Mouse (Mus musculus): Measurements from ENCODE around the gene Pyroxd2.
A peak's percentile ranks its signal among the peaks of the same experiment; 100 is the strongest.

Pyroxd2 gene

DNA sequence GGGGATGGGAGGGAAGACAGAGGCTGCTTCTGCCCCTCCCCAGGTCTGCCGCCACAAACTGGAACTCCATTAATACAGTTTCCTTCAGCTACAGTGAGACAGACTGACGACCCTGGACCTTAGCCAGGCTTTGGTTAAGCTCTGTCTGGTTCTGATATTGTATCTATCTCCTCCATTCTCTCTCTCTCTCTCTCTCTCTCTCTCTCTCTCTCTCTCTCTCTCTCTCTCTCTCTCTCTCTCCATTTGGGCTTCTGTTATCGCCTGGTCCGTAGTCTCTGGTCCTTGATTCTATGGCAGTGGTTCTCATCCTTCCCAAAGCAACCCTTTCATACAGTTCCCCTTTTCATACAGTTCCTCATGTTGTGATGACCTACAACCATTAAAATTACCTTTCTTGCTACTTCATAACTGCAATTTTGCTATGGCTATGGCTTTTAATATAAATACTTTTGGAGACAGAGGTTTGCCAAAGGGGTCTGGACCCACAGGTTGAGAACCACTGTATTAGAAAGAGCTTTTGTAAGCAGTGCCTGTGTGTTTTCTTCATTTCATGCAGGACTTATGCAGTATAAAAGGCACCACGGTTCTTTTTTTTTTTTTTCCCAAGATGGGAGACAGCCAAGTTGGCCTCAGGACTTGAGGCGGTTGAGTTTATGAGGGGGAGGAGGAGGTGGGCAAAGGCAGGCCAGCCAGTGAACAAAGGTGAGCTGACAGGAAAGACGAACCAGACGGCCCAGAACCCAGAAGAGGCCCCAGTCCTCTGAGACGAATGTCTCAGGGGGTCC lies 7.3 kb downstream of the Pyroxd2 start:
- DNase-seq (ENCODE audit: low read depth) = no peak

DNA sequence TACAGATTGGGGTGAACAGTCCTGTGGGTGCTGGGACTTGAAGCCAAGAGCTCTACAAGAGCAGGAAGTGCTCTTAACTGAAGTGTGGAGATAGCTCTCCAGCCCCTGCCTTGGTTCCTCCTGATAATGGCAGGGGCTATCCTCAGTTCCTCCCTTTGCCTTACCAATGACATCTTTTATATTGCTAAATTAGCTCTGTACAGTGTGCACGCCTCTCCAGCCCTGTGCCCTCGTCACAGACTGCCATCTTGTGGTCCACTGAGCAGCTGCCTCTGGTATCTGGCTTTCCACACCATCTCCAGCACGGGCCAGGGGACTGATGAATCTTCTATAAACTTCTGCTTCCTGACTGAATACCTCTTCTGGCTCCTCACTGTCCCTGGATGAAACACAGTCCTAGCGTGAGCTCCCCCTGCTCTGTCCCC lies 8.4 kb downstream of the Pyroxd2 start:
- peak; percentile 65 for DNase-seq (ENCODE audit: low read depth)

DNA sequence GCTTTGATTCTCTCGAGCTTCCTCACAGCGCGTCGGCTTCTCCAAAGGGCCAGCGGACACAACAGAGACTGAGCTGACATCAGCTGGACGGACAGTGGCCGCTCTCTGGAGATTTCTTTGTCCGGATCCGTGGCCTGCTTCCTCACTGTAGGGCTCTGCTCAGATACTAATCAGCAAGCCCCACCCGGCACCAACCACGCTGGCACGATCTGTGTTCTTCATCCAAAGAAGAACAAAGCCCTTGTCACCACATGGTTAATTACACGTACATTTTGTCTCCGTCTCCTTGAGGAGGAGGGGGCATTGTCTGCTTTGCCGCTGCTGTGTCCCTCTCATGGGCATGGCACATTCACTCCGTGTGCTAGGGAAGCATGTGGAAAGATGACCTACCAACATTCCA lies 9.3 kb downstream of the Pyroxd2 start:
- no peak for DNase-seq (ENCODE audit: low read depth)

DNA sequence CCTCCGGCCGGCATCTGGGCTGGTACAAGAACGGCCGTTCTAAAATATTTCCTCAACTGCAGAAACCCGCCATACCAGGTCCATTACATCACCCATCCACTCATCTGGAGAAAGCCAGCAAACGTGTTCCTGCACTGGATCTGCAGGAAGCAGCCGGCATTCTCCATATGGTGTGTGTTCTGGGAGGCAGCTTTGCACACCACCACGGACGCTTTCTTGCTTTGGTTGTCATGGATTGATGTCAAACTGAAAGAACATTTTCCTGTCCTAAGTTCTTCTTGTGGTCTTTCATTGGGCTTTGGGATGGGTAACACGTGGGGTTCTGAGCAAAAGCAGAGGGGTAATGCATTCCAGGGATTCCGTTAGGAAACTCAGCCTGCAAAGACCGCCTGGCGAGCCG lies 10.7 kb downstream of the Pyroxd2 start:
- DNase-seq (ENCODE audit: low read depth) = no peak

DNA sequence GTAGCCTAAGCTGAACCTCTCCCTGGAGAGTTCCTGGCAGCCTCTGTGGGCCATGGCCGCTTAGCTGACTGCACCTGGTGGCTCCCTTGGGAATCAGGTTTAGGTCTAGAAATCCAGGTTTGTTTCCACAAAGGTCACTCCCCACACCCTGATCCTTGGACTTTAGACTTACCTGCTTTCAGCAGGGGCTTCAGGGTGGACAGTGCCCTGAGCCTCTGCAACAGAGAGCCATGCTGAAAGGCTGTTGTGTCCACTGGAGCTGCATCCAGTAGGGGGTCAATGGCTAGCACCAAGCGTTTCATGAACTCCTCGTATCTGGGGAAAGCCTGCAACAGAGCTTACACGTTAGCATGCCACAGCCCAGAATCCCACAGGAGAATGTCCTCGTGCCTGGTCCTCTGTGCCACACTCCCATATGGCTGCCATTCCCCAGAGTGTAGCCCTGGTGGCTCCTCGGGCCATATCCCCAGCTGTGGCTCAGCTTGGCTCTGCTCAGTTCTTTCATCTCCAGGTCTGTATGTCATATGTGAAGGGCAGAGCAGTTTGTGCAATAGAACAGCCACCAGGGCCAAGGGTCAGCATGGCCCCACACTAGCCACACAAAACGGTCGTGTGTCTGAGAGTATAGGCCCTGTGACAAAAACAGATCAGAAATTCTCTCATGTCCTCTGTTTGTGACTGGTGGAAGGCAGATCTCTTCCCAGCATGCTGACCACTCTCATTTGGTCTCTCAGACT lies 12.2 kb downstream of the Pyroxd2 start:
- DNase-seq (ENCODE audit: low read depth) = no peak

DNA sequence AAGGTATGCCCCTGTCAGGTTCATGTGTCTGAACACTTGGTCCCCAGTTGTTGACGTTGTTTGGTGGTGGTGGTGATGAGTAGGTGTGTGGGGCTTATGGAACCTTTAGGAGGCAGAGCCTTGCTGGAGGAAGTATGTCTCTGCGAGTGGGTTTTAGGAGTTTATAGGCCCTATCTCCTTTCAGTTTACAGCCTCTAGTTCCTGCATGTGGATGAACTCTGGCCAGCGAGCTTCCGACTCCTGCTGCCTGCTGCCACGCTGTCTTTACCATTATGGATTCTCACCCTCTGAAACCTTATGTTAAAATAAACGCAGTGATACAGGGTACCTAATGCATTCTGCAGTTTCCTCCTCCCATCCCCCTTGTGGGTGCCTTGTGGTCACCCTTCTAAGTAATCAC lies 12.8 kb downstream of the Pyroxd2 start:
- no peak for DNase-seq (ENCODE audit: low read depth)

DNA sequence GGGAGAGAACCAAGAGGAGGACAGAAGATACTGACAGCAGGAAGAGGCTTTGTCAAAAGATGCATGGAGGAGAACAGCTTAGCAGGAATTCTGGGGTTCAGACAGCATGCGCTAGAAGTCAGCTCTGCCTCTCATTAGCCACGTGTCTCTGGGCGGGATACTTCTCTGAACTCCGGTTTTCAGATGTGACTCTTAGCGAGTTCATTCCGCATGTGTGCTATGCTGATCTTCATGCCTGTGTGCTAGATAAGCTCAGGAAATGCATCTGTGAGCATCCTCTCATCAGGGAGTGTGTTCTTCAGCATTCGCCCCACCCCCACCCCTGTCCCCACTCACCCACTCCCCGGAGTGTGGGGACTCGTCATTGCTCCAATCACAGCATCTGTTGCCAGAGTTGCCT lies 14.8 kb downstream of the Pyroxd2 start:
- DNase-seq (ENCODE audit: low read depth) = no peak

DNA sequence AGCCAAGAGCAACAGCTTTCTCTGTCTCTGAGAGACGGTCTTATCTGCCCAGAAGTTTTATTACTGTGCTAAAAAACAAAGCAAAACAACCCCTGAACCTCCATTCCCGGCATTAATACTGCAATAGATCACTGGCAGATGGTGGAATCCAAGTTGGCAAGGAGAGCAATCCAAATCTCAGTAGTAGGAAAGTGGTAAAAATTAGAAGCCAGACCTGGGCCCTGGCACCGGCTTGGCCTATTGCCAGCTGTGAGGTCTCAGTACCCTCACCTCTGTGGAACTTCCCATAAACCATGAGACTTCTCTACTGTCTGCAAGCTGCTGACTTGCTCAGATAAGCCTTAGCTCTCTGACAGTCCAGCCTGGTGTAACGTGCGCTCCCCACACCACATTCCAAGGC lies 17.6 kb downstream of the Pyroxd2 start:
- DNase-seq (ENCODE audit: low read depth) = no peak

DNA sequence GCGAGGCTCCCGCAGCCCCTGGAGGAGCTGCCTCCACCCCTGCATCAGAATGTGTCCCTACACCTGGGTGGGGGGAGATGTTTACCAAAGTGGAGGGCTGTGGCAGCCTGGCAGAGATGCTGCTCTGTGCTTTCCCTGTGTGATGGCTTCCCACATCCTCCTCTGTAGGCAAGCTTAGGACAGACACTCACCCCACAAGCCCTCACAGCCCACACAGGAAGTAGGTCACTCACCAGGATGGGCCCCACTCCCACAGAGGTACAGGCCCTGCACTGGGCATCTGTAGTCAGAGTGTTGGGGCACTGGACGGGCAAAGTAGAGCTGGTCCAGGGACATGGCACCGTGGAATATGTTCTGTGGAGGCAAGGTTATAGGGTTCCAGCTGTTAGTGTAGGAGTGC lies 25.2 kb downstream of the Pyroxd2 start:
- DNase-seq (ENCODE audit: low read depth) = no peak

DNA sequence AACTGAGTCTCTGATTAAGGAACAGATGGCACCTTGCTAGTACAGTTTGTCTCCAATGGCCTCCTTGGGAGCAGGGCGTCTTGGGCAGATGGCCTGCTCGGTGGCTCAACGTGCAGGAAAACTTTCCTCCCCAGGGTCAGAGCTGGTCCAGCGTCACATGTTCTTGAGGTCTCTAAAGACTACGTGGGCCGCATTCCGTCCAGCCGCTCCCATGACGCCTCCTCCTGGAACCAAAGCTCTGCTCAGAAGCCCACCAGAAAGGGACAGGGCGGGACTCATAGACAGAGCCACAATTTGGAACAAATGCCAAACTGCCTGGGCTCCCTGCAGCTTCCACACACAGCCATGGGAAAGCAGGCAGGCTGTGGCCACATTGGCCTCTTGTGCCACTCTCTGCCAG lies 25.8 kb downstream of the Pyroxd2 start:
- DNase-seq (ENCODE audit: low read depth) = no peak

DNA sequence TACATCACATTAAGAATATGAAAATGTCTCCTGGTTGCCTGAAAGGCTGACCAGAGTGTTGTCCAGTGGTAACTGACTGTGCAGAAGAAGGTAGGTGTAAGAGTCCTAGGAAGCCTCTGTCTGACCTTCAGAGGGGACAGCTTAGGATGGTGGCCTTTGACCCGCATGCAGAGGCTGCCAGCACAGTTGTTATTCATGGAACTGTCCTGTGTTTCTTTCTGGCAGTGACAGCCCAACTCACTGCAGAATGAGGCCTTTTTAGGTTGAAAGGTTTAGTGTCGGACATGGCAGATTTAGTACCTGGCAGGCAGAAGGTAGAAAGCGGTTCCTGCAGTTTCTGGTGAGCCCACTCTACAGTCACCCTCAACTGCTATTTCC lies 26.6 kb downstream of the Pyroxd2 start:
- no peak for DNase-seq (ENCODE audit: low read depth)

DNA sequence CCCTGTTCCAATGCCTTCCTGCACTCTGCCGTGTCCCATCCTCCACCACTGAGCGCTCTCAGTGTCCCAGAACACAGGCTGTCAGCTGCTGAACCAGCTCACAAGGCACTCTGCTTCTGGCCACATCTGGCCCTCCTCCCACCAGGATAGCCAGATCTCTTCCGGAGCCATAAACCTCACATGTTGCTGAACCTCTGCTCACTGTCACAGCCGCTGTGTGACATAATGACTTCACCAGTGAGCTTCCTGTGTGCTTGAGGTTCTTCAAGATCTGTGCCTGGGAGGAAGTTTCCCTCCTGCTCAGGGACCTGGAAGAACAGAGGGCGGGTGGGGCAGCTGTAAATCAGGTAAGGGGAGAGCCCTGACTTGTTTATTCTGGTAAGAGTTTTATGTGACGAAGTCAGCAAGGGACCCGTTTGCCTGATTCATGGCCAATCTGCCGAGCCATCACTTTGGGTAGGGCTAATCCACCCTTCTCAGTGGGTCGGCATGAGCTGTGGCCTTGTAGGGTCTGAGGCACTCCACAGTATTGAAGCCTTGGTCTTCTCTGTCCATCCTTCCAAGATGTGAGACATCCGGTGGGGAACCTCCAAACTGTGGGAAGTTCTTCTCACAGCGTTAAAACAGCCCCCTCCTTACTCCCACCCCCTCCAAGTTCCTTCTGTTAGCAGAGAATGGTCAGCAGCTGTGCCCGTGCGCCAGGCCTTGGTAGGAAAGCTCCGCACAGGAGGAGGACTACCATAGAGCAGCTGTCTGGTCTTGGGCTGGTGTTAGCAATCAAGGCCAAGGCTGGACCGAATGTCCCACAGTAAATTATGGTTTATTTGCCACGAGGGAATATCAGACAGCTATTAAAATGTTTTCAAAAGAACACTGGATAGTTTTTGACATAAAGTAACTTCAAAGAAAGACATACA lies 27.3 kb downstream of the Pyroxd2 start:
- no peak for DNase-seq (ENCODE audit: low read depth)

DNA sequence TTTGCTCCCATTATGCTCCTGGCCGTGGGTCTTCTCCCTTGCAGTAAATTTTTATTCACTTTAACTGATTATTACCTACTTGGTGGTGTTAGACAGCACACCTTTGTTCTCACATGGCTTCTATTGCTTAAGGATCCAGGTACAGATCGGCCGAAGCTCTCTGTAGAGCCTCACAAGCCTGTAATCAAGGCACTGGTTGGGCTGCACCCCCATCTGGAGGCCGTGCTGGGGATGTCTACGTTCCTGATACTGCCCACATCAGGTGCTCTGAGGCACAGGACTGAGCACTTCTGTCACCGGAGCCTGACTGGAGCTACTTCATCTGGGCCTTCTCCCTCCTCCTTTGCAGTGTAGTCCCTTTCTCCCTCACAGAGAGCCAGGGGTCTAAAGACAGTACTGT lies 29.3 kb downstream of the Pyroxd2 start:
- no peak for DNase-seq (ENCODE audit: low read depth)

DNA sequence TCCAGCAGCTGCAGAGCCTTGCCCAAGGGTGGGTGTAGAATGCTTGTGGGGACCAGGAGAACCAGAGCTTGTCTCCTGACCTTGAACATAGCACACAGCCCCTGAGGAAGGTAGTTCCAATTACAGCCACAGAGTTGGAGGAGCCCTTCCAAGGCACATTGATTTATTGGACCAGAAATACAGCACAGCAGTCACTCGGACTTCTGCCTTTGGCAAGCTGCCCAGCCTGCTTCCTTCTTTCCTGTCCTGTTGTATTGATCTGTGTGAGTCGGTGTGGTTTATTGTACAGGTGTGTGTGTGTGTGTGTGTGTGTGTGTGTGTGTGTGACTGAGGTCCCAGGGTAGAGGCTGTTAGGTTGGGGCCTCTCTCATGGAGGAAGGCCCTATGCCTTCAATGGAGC lies 30.1 kb downstream of the Pyroxd2 start:
- DNase-seq (ENCODE audit: low read depth) = no peak

DNA sequence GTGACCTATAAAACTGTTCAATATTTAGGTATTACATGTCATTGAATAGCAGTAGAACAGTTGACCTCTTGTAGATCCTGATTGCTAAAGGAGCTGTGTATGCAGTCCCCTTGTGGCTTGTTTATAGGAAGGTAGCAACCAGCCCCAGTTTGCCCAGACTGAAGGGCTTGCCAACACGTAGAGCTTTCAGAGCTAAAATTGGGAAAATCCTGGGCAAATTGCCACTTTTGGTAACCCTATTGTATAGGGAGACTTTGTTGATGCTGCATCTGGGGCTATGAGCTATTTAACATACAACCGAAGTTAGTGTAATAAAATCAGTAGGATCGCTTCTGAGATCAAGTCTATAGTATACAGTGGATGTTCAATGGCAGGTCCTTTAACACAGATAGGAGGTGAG lies 34.5 kb downstream of the Pyroxd2 start:
- no peak for DNase-seq (ENCODE audit: low read depth)

DNA sequence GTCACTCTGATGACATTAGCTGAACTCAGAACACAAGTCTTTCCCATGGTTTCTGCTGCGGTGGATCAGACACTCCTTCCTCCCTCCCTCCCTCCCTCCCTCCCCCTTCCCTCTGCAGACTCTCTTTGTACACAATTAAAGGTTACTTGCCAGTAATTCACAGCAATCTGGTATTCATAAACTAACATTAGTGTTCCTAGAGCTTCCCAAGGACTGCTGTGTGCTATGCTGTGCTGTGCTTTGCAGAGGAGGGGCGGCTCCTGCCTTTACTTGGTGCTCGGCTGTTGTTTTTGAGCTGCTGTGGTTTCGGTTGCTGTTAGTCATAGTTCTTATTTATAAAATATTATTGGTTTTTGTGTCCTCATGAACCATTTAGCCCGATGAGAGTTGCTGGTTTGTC lies 34.9 kb downstream of the Pyroxd2 start:
- DNase-seq (ENCODE audit: low read depth) = no peak

DNA sequence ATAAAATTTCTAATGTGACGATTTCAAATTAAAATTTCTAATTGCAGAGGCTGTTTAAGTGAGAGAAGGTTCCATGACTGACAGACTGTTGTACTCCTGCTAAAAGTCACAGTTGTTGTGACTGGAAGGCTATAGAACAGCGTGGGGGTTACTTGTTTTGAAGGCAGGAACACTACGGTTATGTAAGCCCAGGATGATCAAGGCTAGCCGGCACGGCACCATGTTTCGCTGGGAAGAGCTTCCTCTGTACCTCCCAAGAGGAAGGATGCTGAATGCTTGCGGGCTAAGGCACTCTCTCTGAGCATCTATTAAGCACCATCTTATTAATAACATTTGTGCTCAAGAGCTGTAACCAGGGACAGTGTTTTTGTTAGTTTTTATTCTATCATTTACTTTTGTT lies 36.1 kb downstream of the Pyroxd2 start:
- DNase-seq (ENCODE audit: low read depth) = no peak

DNA sequence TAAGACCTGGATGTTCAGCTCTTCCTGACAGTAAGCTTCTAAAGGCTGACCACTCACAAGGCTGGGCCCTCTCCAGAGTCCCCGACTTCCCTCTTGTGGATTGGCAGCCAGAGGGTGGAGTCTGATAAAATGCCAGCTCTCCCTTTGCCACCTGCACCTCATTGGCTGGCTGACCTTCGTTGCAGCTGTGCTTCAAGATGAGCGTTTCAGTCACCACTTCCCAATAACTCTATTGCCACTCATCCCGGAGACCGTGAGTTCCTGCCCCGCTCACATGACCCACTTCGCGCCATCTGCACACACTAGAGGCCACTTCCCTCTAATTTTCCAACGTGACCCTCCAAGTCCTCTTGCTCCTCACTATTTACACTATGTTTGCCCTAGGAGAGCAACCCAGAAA lies 38.8 kb downstream of the Pyroxd2 start:
- no peak for DNase-seq (ENCODE audit: low read depth)

DNA sequence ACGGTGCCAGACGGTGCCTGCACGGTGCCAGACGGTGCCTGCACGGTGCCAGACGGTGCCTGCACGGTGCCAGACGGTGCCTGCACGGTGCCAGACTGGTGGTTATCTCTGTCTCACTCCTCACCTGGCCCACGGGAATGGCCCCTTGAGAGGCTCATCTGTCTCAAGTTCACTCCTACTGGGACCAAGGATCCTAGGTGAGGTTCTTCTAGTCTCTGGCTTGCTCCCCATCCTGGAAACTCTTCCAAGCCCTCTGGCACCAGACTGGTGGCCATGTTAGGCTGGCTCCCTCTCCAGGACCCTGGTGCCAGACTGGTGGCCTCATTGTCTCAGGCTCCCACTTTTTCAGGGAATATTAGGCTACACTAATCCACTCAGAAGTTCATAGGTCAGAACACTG lies 53.1 kb downstream of the Pyroxd2 start:
- no peak for DNase-seq (ENCODE audit: low read depth)

DNA sequence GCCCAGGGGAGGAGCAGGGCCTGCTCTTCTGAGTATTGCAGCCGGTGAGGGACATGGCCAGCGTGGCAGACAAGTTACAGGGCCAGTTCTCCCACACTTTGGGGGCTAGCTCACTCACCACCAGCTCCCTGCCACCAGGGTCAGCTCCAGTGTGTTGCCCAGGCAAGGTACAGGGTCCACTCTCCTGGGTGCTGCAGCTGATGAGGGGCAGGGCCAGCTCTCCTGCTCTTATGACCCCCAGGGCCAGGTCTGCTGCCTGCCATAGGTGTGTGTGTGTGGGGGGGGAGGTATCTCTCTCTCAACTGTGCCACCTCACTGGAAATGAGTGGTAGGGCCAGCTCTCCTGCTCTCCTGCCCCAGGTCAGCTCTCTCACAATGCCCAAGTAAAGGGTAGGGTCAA lies 54.0 kb downstream of the Pyroxd2 start:
- DNase-seq (ENCODE audit: low read depth) = no peak

DNA sequence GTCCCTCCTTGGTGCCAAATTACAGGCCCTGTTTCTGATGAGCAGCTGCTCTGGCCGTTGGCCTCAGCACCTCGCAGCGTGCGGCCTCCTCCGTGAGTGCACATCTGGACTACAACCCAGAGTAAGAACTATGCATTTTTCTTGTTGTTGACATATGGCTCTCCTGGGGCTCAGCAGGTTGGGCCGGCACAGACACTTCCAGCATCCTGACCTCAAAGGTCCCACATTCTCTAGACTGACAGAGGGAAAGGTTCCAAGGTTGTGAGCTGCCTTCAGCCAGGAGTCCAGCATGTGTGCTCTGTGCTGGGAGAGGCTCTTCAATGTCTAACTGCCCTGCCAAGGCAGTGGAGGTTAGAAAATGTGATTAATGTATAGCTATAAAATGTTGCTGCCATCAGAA lies 55.2 kb downstream of the Pyroxd2 start:
- no peak for DNase-seq (ENCODE audit: low read depth)

DNA sequence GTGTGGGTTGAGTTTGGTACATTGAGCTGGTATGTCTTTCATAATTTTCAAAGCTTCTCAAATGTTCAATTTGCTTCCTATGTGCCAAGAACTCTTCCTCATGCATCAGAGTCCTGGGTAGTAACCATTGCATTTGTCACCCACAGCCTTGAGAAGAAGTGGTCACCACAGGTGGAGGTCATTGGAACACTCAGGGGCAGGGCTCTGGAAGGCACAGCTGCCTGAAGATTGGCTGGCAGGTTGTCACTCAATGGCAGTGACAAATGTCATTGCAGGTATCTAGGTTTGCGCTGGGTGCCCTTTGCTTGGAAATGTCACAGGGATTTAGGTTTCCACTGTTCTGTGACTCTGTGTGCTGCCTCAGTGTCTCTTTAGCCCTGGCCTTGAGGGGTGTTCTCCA lies 62.3 kb downstream of the Pyroxd2 start:
- no peak for DNase-seq (ENCODE audit: low read depth)

DNA sequence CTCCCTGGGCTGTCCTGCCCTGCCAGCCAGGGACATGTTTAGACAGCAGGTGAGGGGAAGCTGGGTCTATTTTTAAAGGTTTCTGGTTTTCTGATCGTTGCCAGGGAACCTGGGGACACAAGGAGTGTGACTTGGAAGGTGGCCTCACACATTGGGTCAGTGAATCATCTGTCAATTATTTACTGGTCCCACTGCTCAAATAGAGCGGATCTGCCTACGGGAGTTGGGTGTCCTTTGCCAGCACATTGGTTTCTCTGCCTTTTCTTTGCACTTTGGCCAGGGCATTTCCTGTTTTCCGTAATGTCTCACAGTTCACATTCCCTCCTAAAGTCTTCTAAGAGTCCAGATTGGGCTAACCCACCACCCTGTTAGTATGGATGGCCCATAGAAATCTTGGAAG lies 62.8 kb downstream of the Pyroxd2 start:
- DNase-seq (ENCODE audit: low read depth) = no peak
